Mouse (Mus musculus): ENCODE results near the gene Drc1.

DNA sequence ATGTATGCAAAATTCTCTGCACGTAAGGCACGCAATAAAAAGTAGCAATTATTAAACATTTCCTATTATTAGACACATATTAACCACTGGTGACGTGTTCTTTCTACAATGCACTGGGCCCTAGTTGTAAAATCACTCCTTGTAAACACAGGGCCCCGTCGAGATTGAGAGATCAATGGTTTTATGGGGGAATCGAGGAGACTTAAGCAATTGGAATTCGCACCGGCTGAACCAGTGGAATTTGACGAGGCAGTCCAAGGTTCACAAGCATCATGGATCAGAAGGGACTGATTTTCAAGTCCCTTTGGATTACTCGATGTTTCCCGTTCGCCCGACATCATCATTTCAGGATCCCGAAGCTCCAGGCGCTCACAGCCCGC lies 49.3 kb upstream of the Drc1 start:
- TF ChIP-seq CTCF (IDR thresholded peaks at IDR 0.05; ENCODE audit: low read depth) = no peak
- TF ChIP-seq EP300 (IDR thresholded peaks at IDR 0.05; ENCODE audit: low read depth) = no peak

Measured in liver, embryonic 14.5 days (tissue).